Mouse (Mus musculus) testis, adult 2 months (tissue): Measurements from ENCODE around the gene 2810408A11Rik.

Experiments
- CTCF ChIP-seq: fragments of 200-500 bp; IDR thresholded peaks from 2 replicates; pipeline ENCODE4 v1.5.1; 2012; ENCODE audit warnings: low read depth, mild to moderate bottlenecking, inconsistent platforms, low read length, moderate library complexity; ENCODE audit not compliant: control insufficient read depth, insufficient read depth, insufficient replicate concordance
- POLR2A ChIP-seq: fragments of 200-500 bp; IDR thresholded peaks from 2 replicates; pipeline ENCODE4 v1.6.1; 2012; ENCODE audit warnings: low read depth, mild to moderate bottlenecking, inconsistent platforms, low read length, moderate library complexity; ENCODE audit not compliant: control insufficient read depth

- TF ChIP-seq CTCF (no peak), POLR2A (no peak)
Observed at GRCm38 (mm10) chr11:69914917-69915430, 14.2 kb upstream of the 2810408A11Rik start.
